Mouse (Mus musculus) CD4-positive helper T cell, adult 2 months (primary cell): ENCODE data around the gene Urgcp.

Source experiments
- DNase-seq: peaks from one replicate; pipeline ENCODE4 v3.0.0-alpha.2; 2012; ENCODE audit warnings: low read depth, missing footprints, low spot score

Urgcp gene

GRCm38 (mm10) chr11:5715179-5715578 is 47.0 kb downstream of the Urgcp start:
- no peak for DNase-seq

- peak; percentile 93 for DNase-seq
Observed at GRCm38 (mm10) chr11:5707530-5708353, 54.4 kb downstream of the Urgcp start.

GRCm38 (mm10) chr11:5706874-5707529 is 55.2 kb downstream of the Urgcp start:
- no peak for DNase-seq

GRCm38 (mm10) chr11:5705972-5706371 is 56.2 kb downstream of the Urgcp start:
- DNase-seq = no peak

- DNase-seq = no peak
Observed at GRCm38 (mm10) chr11:5703341-5703740, 58.8 kb downstream of the Urgcp start.

- DNase-seq = no peak
Observed at GRCm38 (mm10) chr11:5702957-5703332, 59.2 kb downstream of the Urgcp start.

GRCm38 (mm10) chr11:5702271-5702956 is 59.8 kb downstream of the Urgcp start:
- no peak for DNase-seq

GRCm38 (mm10) chr11:5701821-5702220 is 60.4 kb downstream of the Urgcp start:
- DNase-seq = no peak

- no peak for DNase-seq
Observed at GRCm38 (mm10) chr11:5701300-5701699, 60.9 kb downstream of the Urgcp start.

GRCm38 (mm10) chr11:5700808-5701207 is 61.4 kb downstream of the Urgcp start:
- DNase-seq = no peak

- no peak for DNase-seq
Observed at GRCm38 (mm10) chr11:5691775-5692174, 70.4 kb downstream of the Urgcp start.

- DNase-seq = no peak
Observed at GRCm38 (mm10) chr11:5684283-5684682, 77.9 kb downstream of the Urgcp start.

- no peak for DNase-seq
Observed at GRCm38 (mm10) chr11:5682541-5682940, 79.6 kb downstream of the Urgcp start.
